Mouse (Mus musculus) adrenal gland, postnatal 0 days (tissue): ENCODE measurements around the gene Zfp712. TPM values are rescaled to one million over a fixed set of nuclear protein-coding genes. Genes with fewer than 3 reads are reported as not detected.

Source experiments
- polyA plus RNA-seq: library from polyadenylated mRNA; unstranded; fragments of >200 nt; fragmentation: Nextera tagmentation; extraction: Ambion mirVana; gene quantifications from 2 replicates; pipeline ENCODE4 v1.2.1, GENCODE M21; 2015

Zfp712 gene
- polyA plus RNA-seq: 2.0 TPM in 2 replicates

GRCm38 (mm10) chr13:67060786-67061358 lies at the start of gene Zfp712:
Gene Zfp712 (minus strand): TSS chr13:67061170.

GRCm38 (mm10) chr13:67108194-67108820 lies 47.3 kb upstream of the Zfp712 start, which contains the start of gene Gm28557:
Gene Gm28557 (minus strand): TSS chr13:67108604.

GRCm38 (mm10) chr13:67097876-67098275 lies 36.9 kb upstream of the Zfp712 start, which contains the start of gene Zfp708:
Gene Zfp708 (minus strand): TSS chr13:67097976.

Other genes with a start within 250 kb of the Zfp712 start
- 0.75 and 1.4 TPM in 2 replicates for gene Gm10767, start 156.3 kb downstream of the Zfp712 start, polyA plus RNA-seq
- 3.9 and 6.4 TPM in 2 replicates for gene Zfp708, start 36.8 kb upstream of the Zfp712 start, polyA plus RNA-seq
- 2.5 and 3.9 TPM in 2 replicates for gene Gm28557, start 47.4 kb upstream of the Zfp712 start, polyA plus RNA-seq
- gene Rslcan18, start 55.1 kb upstream of the Zfp712 start, polyA plus RNA-seq: 0.08 and 0.36 TPM in 2 replicates
- 1.7 and 2.7 TPM in 2 replicates for gene Zfp759, start 60.5 kb upstream of the Zfp712 start, polyA plus RNA-seq
- 5.3 and 7.5 TPM in 2 replicates for gene Rsl1, start 112.0 kb upstream of the Zfp712 start, polyA plus RNA-seq
- 1.8 and 1.9 TPM in 2 replicates for gene Zfp455, start 133.3 kb upstream of the Zfp712 start, polyA plus RNA-seq
- gene Zfp458, start 217.3 kb upstream of the Zfp712 start, polyA plus RNA-seq: 0.96 and 1.4 TPM in 2 replicates
- 0.44 and 0.83 TPM in 2 replicates for gene Zfp457, start 245.3 kb upstream of the Zfp712 start, polyA plus RNA-seq